Mouse (Mus musculus) hindbrain, embryonic 11.5 days (tissue): ENCODE measurements around the gene Wnt10b. TPM values are rescaled to one million over a fixed set of nuclear protein-coding genes. Genes with fewer than 3 reads are reported as not detected.

ENCODE experiments used
- ATAC-seq: fragments of 200-750 bp; cut with Nextera tagmentation; 2 replicates; pipeline ENCODE4 v1.8.0; 2017; ENCODE audit warnings: mild to moderate bottlenecking, moderate TSS enrichment, moderate library complexity; ENCODE audit not compliant: low FRiP score
- DNase-seq: peaks from one replicate; pipeline ENCODE4 v3.0.0-alpha.2; 2015; ENCODE audit warnings: low spot score
- H3K27ac ChIP-seq: fragments of 300-500 bp; sonication (generic); 2 replicates; pipeline ENCODE4 v1.5.1; 2014; ENCODE audit warnings: mild to moderate bottlenecking, low read depth, low read length
- H3K27me3 ChIP-seq: fragments of 300-500 bp; sonication (generic); 2 replicates; pipeline ENCODE4 v1.6.1; 2014; ENCODE audit warnings: mild to moderate bottlenecking, low read length, moderate library complexity, mixed read lengths; ENCODE audit not compliant: control insufficient read depth, insufficient read depth
- H3K36me3 ChIP-seq: fragments of 300-500 bp; sonication (generic); 2 replicates; pipeline ENCODE4 v1.6.1; 2014; ENCODE audit warnings: mild to moderate bottlenecking, low read length, moderate library complexity, mixed read lengths; ENCODE audit not compliant: control insufficient read depth, insufficient read depth
- H3K4me1 ChIP-seq: fragments of 300-500 bp; sonication (generic); replicated peaks from 2 replicates; pipeline ENCODE4 v1.6.1; 2014; ENCODE audit warnings: low read length, mixed read lengths; ENCODE audit not compliant: control insufficient read depth, insufficient read depth
- H3K4me2 ChIP-seq: fragments of 300-500 bp; sonication (generic); replicated peaks from 2 replicates; pipeline ENCODE4 v1.6.1; 2014; ENCODE audit warnings: mild to moderate bottlenecking, low read depth, low read length
- H3K4me3 ChIP-seq: fragments of 300-500 bp; sonication (generic); 2 replicates; pipeline ENCODE4 v1.5.1; 2014; ENCODE audit warnings: low read depth, low read length
- H3K9ac ChIP-seq: fragments of 300-500 bp; sonication (generic); 2 replicates; pipeline ENCODE4 v1.6.1; 2014; ENCODE audit warnings: low read depth, low read length
- H3K9me3 ChIP-seq: fragments of 300-500 bp; sonication (generic); 2 replicates; pipeline ENCODE4 v1.6.1; 2016; ENCODE audit warnings: low read length; ENCODE audit not compliant: control insufficient read depth
- WGBS: fragments of 180-500 bp; shearing (Covaris S2); extraction: QIAGEN DNeasy Blood & Tissue Kit; methylation state at CpG from one replicate; pipeline ENCODE4 v1.1.7; 2014; 5-methylcytosine and 5-hydroxymethylcytosine counted together
- polyA plus RNA-seq: library from polyadenylated mRNA; unstranded; fragments of >200 nt; fragmentation: Nextera tagmentation; extraction: Ambion mirVana; gene quantifications from 2 replicates; pipeline ENCODE4 v1.2.1, GENCODE M21; 2014

The Wnt10b gene
- polyA plus RNA-seq, 1 experiment from 2014 or later, result 0.54 TPM

GRCm38 (mm10) chr15:98809390-98809789 lies 31.4 kb upstream of the Wnt10b start, which contains the start of gene Ddn:
Gene Ddn, minus strand, starts transcription at chr15:98809490.
- Histone ChIP-seq H3K9ac (no peak within 1 kb of the TSS), H3K27me3 (peaks cover 59% of the 10 kb centered on the region), H3K36me3 (no peaks in the 10 kb centered on the region), H3K4me3 (peak within 1 kb of the TSS; percentile 24; the same call in 1 of the 2 replicates), H3K9me3 (no peaks in the 10 kb centered on the region), H3K4me2 (peak within 1 kb of the TSS; percentile 54; the same call in 1 of the 2 replicates), H3K4me1 (peaks cover 19% of the 10 kb centered on the region), H3K27ac (no peak within 1 kb of the TSS)
- DNase-seq, result no peak
- no peak for ATAC-seq
- WGBS, result 31% methylated on average over 3 of the region's 3 CpGs

- no peak overlapping the region for H3K27ac ChIP-seq
- 5% methylated on average over 6 of the region's 6 CpGs for WGBS
- DNase-seq, result peak; percentile 37
- H3K36me3 ChIP-seq, result no peaks in the 10 kb centered on the region
- peaks cover 66% of the 10 kb centered on the region for H3K27me3 ChIP-seq
- H3K4me2 ChIP-seq, result 0 out of 2 replicates have a peak overlapping the region, but pooled peaks have one; percentile 54
- H3K4me3 ChIP-seq, result no peak overlapping the region
- no peaks in the 10 kb centered on the region for H3K9me3 ChIP-seq
- ATAC-seq, result no peak
- peaks cover 19% of the 10 kb centered on the region for H3K4me1 ChIP-seq
- no peak overlapping the region for H3K9ac ChIP-seq
These were observed 30.7 kb upstream of the Wnt10b start for GRCm38 (mm10) chr15:98808651-98809134.

- 0 out of 2 replicates have a peak overlapping the region, but pooled peaks have one; percentile 23 for H3K9ac ChIP-seq
- DNase-seq (peak; percentile 47), ATAC-seq (no peak)
- peaks cover 72% of the 10 kb centered on the region for H3K27me3 ChIP-seq
- H3K36me3 ChIP-seq, result no peaks in the 10 kb centered on the region
- under 1% methylated on average over 30 of the region's 34 CpGs for WGBS
- no peak overlapping the region for H3K27ac ChIP-seq
- no peaks in the 10 kb centered on the region for H3K9me3 ChIP-seq
- H3K4me2 ChIP-seq, result peak overlapping the region; percentile 54
- H3K4me3 ChIP-seq, result peak overlapping the region; percentile 24
- H3K4me1 ChIP-seq, result peaks cover 19% of the 10 kb centered on the region
These were observed 30.1 kb upstream of the Wnt10b start for GRCm38 (mm10) chr15:98807895-98808650.

- Histone ChIP-seq H3K4me1 (peaks cover 19% of the 10 kb centered on the region), H3K9ac (no peak overlapping the region), H3K4me2 (peak overlapping the region; percentile 54), H3K4me3 (peak overlapping the region; percentile 24), H3K27ac (no peak overlapping the region), H3K9me3 (no peaks in the 10 kb centered on the region), H3K36me3 (no peaks in the 10 kb centered on the region), H3K27me3 (peaks cover 82% of the 10 kb centered on the region)
- no peak for ATAC-seq
- 1% methylated on average over 54 of the region's 58 CpGs for WGBS
- peak; percentile 56 for DNase-seq
These were observed 29.1 kb upstream of the Wnt10b start for GRCm38 (mm10) chr15:98806809-98807770.

- no peak overlapping the region for H3K27ac ChIP-seq
- H3K4me3 ChIP-seq, result peak overlapping the region; percentile 33
- 2% methylated on average over 30 of the region's 30 CpGs for WGBS
- peak; percentile 52 for DNase-seq
- H3K4me1 ChIP-seq, result peaks cover 19% of the 10 kb centered on the region
- ATAC-seq, result peak; percentile 3; the same call in 1 of the 2 replicates
- no peak overlapping the region for H3K9ac ChIP-seq
- H3K36me3 ChIP-seq, result no peaks in the 10 kb centered on the region
- H3K9me3 ChIP-seq, result no peaks in the 10 kb centered on the region
- H3K4me2 ChIP-seq, result peak overlapping the region; percentile 54
- H3K27me3 ChIP-seq, result peaks cover 90% of the 10 kb centered on the region
These were observed 28.3 kb upstream of the Wnt10b start for GRCm38 (mm10) chr15:98806071-98806808.

GRCm38 (mm10) chr15:98805324-98806040 lies 27.5 kb upstream of the Wnt10b start:
- ATAC-seq, result peak; percentile 58; the same call in 1 of the 2 replicates
- peak; percentile 87 for DNase-seq
- Histone ChIP-seq H3K36me3 (no peaks in the 10 kb centered on the region), H3K9ac (peak overlapping the region; percentile 44; the same call in 1 of the 2 replicates), H3K9me3 (no peaks in the 10 kb centered on the region), H3K4me1 (peaks cover 19% of the 10 kb centered on the region), H3K27me3 (peaks cover 96% of the 10 kb centered on the region), H3K27ac (no peak overlapping the region), H3K4me2 (peak overlapping the region; percentile 64), H3K4me3 (peak overlapping the region; percentile 33)
- WGBS, result 0% methylated on average over 62 of the region's 64 CpGs

- Histone ChIP-seq H3K36me3 (no peaks in the 10 kb centered on the region), H3K27ac (no peak overlapping the region), H3K9me3 (no peaks in the 10 kb centered on the region), H3K27me3 (peaks cover 99% of the 10 kb centered on the region), H3K9ac (no peak overlapping the region), H3K4me3 (no peak overlapping the region), H3K4me2 (no peak overlapping the region), H3K4me1 (peaks cover 19% of the 10 kb centered on the region)
- ATAC-seq, result no peak
- WGBS, result 0% methylated on average over 32 of the region's 32 CpGs
- peak; percentile 92 for DNase-seq
These were observed 26.1 kb upstream of the Wnt10b start for GRCm38 (mm10) chr15:98804054-98804453.
